Mouse (Mus musculus): ENCODE data around the gene Mrpl2. TPM values are rescaled to one million over a fixed set of nuclear protein-coding genes. Genes with fewer than 3 reads are reported as not detected.
A peak's percentile ranks its signal among the peaks of the same experiment; 100 is the strongest.

Gene Mrpl2
- polyA plus RNA-seq (2016; fragmentation: Nextera tagmentation; extraction: Ambion mirVana) = 73.9 and 88.4 TPM in 2 replicates

- WGBS = under 1% methylated on average over 53 of the region's 53 CpGs
- Histone ChIP-seq H3K4me2 (replicated peaks) (peak within 1 kb of the TSS; percentile 94), H3K4me3 (peak within 1 kb of the TSS; percentile 72), H3K9me3 (no peaks in the 10 kb centered on the region), H3K9ac (replicated peaks) (peak within 1 kb of the TSS; percentile 77), H3K4me1 (peaks cover 32% of the 10 kb centered on the region), H3K27me3 (no peaks in the 10 kb centered on the region), H3K27ac (replicated peaks) (peak within 1 kb of the TSS; percentile 73), H3K36me3 (peaks cover 27% of the 10 kb centered on the region)
- peak; percentile 69 for ATAC-seq (ENCODE audit: low FRiP score, low read depth)
These were observed at the start of gene Mrpl2, which contains the start of gene Klc4 for GRCm38 (mm10) chr17:46645561-46646321. TSS of gene Mrpl2 (plus strand) at chr17:46646229. TSS of gene Klc4 (minus strand) at chr17:46646022.

- H3K9ac ChIP-seq (replicated peaks) = no peak overlapping the region
- H3K9me3 ChIP-seq = no peaks in the 10 kb centered on the region
- no peak for ATAC-seq (ENCODE audit: low FRiP score, low read depth)
- no peaks in the 10 kb centered on the region for H3K27me3 ChIP-seq
- 0 out of 2 replicates have a peak, but pooled peaks cover 6% of the 10 kb centered on the region for H3K36me3 ChIP-seq
- peaks cover 13% of the 10 kb centered on the region for H3K4me1 ChIP-seq
- no peak overlapping the region for H3K27ac ChIP-seq (replicated peaks)
- no peak overlapping the region for H3K4me2 ChIP-seq (replicated peaks)
- WGBS = 92% methylated on average over 11 of the region's 11 CpGs
- no peak overlapping the region for H3K4me3 ChIP-seq
These were observed 48.1 kb upstream of the Mrpl2 start for GRCm38 (mm10) chr17:46597956-46598355.

GRCm38 (mm10) chr17:46598963-46599362 lies 47.1 kb upstream of the Mrpl2 start:
- H3K36me3 ChIP-seq = 0 out of 2 replicates have a peak, but pooled peaks cover 6% of the 10 kb centered on the region
- no peaks in the 10 kb centered on the region for H3K27me3 ChIP-seq
- WGBS = 85% methylated on average over 4 of the region's 4 CpGs
- no peak overlapping the region for H3K4me3 ChIP-seq
- H3K27ac ChIP-seq (replicated peaks) = no peak overlapping the region
- no peak overlapping the region for H3K4me2 ChIP-seq (replicated peaks)
- ATAC-seq (ENCODE audit: low FRiP score, low read depth) = no peak
- no peaks in the 10 kb centered on the region for H3K9me3 ChIP-seq
- peaks cover 13% of the 10 kb centered on the region for H3K4me1 ChIP-seq
- no peak overlapping the region for H3K9ac ChIP-seq (replicated peaks)

- Histone ChIP-seq H3K27ac (replicated peaks) (no peak overlapping the region), H3K27me3 (no peaks in the 10 kb centered on the region), H3K4me2 (replicated peaks) (no peak overlapping the region), H3K9me3 (no peaks in the 10 kb centered on the region), H3K9ac (replicated peaks) (no peak overlapping the region), H3K4me1 (peaks cover 14% of the 10 kb centered on the region), H3K4me3 (no peak overlapping the region), H3K36me3 (0 out of 2 replicates have a peak, but pooled peaks cover 6% of the 10 kb centered on the region)
- no peak for ATAC-seq (ENCODE audit: low FRiP score, low read depth)
- WGBS = 92% methylated on average over 2 of the region's 2 CpGs
These were observed 45.5 kb upstream of the Mrpl2 start for GRCm38 (mm10) chr17:46600569-46600968.

GRCm38 (mm10) chr17:46602212-46602611 lies 43.8 kb upstream of the Mrpl2 start:
- 0 out of 2 replicates have a peak, but pooled peaks cover 6% of the 10 kb centered on the region for H3K36me3 ChIP-seq
- no peak for ATAC-seq (ENCODE audit: low FRiP score, low read depth)
- H3K9me3 ChIP-seq = no peaks in the 10 kb centered on the region
- peaks cover 17% of the 10 kb centered on the region for H3K4me1 ChIP-seq
- no peaks in the 10 kb centered on the region for H3K27me3 ChIP-seq
- no peak overlapping the region for H3K9ac ChIP-seq (replicated peaks)
- 89% methylated on average over 9 of the region's 9 CpGs for WGBS
- H3K4me2 ChIP-seq (replicated peaks) = no peak overlapping the region
- H3K27ac ChIP-seq (replicated peaks) = no peak overlapping the region
- no peak overlapping the region for H3K4me3 ChIP-seq

- Histone ChIP-seq H3K36me3 (0 out of 2 replicates have a peak, but pooled peaks cover under 1% of the 10 kb centered on the region), H3K4me3 (no peak overlapping the region), H3K4me1 (peaks cover 17% of the 10 kb centered on the region), H3K9ac (replicated peaks) (no peak overlapping the region), H3K9me3 (no peaks in the 10 kb centered on the region), H3K4me2 (replicated peaks) (no peak overlapping the region), H3K27me3 (no peaks in the 10 kb centered on the region), H3K27ac (replicated peaks) (no peak overlapping the region)
- WGBS = 95% methylated on average over 4 of the region's 4 CpGs
- ATAC-seq (ENCODE audit: low FRiP score, low read depth) = no peak
These were observed 42.8 kb upstream of the Mrpl2 start for GRCm38 (mm10) chr17:46603229-46603628.

- WGBS = 56% methylated on average over 5 of the region's 5 CpGs
- no peaks in the 10 kb centered on the region for H3K27me3 ChIP-seq
- no peak overlapping the region for H3K4me2 ChIP-seq (replicated peaks)
- H3K4me3 ChIP-seq = no peak overlapping the region
- H3K9ac ChIP-seq (replicated peaks) = no peak overlapping the region
- H3K27ac ChIP-seq (replicated peaks) = peak overlapping the region; percentile 52
- H3K36me3 ChIP-seq = no peaks in the 10 kb centered on the region
- peaks cover 20% of the 10 kb centered on the region for H3K4me1 ChIP-seq
- no peak; the same call in 1 of the 2 replicates for ATAC-seq (ENCODE audit: low FRiP score, low read depth)
- no peaks in the 10 kb centered on the region for H3K9me3 ChIP-seq
These were observed 40.9 kb upstream of the Mrpl2 start for GRCm38 (mm10) chr17:46605126-46605525.

GRCm38 (mm10) chr17:46605987-46606386 lies 40.0 kb upstream of the Mrpl2 start:
- H3K36me3 ChIP-seq = 0 out of 2 replicates have a peak, but pooled peaks cover 2% of the 10 kb centered on the region
- H3K27ac ChIP-seq (replicated peaks) = peak overlapping the region; percentile 52; the same call in 1 of the 2 replicates

GRCm38 (mm10) chr17:46609721-46610514 lies 36.1 kb upstream of the Mrpl2 start:
- H3K27me3 ChIP-seq = no peaks in the 10 kb centered on the region
- no peak for ATAC-seq (ENCODE audit: low FRiP score, low read depth)
- peaks cover 41% of the 10 kb centered on the region for H3K4me1 ChIP-seq
- H3K27ac ChIP-seq (replicated peaks) = peak overlapping the region; percentile 25; the same call in 1 of the 2 replicates
- H3K9ac ChIP-seq (replicated peaks) = no peak overlapping the region
- 67% methylated on average over 15 of the region's 15 CpGs for WGBS
- H3K36me3 ChIP-seq = 0 out of 2 replicates have a peak, but pooled peaks cover 2% of the 10 kb centered on the region
- no peaks in the 10 kb centered on the region for H3K9me3 ChIP-seq
- no peak overlapping the region for H3K4me2 ChIP-seq (replicated peaks)
- no peak overlapping the region for H3K4me3 ChIP-seq

More at GRCm38 (mm10) chr17:46605987-46606386, 40.0 kb upstream of the Mrpl2 start:
- no peak for ATAC-seq (ENCODE audit: low FRiP score, low read depth)
- 81% methylated on average over 12 of the region's 12 CpGs for WGBS
- H3K9me3 ChIP-seq = no peaks in the 10 kb centered on the region
- H3K4me3 ChIP-seq = no peak overlapping the region
- no peaks in the 10 kb centered on the region for H3K27me3 ChIP-seq
- peaks cover 24% of the 10 kb centered on the region for H3K4me1 ChIP-seq
- H3K4me2 ChIP-seq (replicated peaks) = no peak overlapping the region
- H3K9ac ChIP-seq (replicated peaks) = no peak overlapping the region

GRCm38 (mm10) chr17:46611316-46611715 lies 34.7 kb upstream of the Mrpl2 start:
- no peak overlapping the region for H3K4me2 ChIP-seq (replicated peaks)
- 0 out of 2 replicates have a peak, but pooled peaks cover 2% of the 10 kb centered on the region for H3K36me3 ChIP-seq
- no peak overlapping the region for H3K27ac ChIP-seq (replicated peaks)
- H3K27me3 ChIP-seq = no peaks in the 10 kb centered on the region
- 95% methylated on average over 6 of the region's 6 CpGs for WGBS
- H3K4me1 ChIP-seq = peaks cover 35% of the 10 kb centered on the region
- ATAC-seq (ENCODE audit: low FRiP score, low read depth) = no peak
- no peak overlapping the region for H3K4me3 ChIP-seq
- H3K9me3 ChIP-seq = no peaks in the 10 kb centered on the region
- H3K9ac ChIP-seq (replicated peaks) = no peak overlapping the region

GRCm38 (mm10) chr17:46612189-46612588 lies 33.8 kb upstream of the Mrpl2 start:
- H3K27ac ChIP-seq (replicated peaks) = no peak overlapping the region
- no peak overlapping the region for H3K9ac ChIP-seq (replicated peaks)
- no peak for ATAC-seq (ENCODE audit: low FRiP score, low read depth)
- H3K4me3 ChIP-seq = no peak overlapping the region
- H3K4me1 ChIP-seq = peaks cover 40% of the 10 kb centered on the region
- H3K36me3 ChIP-seq = 0 out of 2 replicates have a peak, but pooled peaks cover 2% of the 10 kb centered on the region
- H3K9me3 ChIP-seq = no peaks in the 10 kb centered on the region
- no peak overlapping the region for H3K4me2 ChIP-seq (replicated peaks)
- H3K27me3 ChIP-seq = no peaks in the 10 kb centered on the region
- WGBS = 80% methylated on average over 2 of the region's 2 CpGs
